Mouse (Mus musculus): ENCODE results near the gene Aldh3b2. TPM values are rescaled to one million over a fixed set of nuclear protein-coding genes. Genes with fewer than 3 reads are reported as not detected.

The Aldh3b2 gene
- polyA plus RNA-seq, 1 experiment: 0.11 TPM

DNA sequence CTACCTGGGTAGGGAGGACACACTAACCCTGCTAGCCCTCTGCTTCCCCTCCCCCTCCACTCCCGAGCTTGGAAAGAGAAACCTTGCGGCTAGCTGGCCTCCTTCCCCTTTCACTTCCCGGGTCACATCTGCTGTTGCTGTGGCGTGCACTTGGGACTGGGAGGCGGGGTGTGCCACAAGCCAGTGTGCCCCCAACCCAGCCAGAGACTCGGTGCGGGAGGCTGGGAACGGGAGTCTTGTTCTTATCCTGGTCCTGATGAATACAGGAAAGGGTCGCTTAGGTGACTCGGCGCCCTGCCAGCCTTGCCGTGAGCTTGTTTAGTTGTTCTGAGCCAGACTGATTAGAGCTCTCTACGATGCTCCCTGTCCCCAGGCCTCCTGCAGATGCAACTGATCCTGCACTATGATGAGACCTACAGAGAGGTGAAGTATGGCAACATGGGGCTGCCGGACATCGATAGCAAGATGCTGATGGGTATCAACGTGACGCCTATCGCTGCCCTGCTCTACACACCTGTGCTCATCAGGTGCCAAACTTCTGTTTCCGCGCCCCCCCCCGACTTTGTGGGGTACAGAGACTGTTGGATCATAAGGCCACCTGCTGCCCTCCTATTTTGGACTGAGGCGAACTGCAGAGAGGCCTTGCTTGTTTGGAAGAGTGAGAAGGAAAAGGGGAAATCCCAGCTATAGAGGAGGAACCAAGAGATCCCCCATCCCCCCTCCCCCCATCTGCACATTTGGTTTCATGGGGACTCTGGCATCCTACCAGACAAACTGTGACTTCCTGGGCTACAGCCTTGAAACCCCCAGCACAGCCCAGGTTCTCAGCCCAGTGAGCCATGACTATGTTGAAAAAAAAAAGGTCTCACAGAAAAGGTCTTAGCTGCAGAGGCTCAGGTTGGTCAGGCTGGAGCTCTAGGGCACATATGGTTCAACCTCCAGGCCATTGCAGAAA, 36.0 kb upstream of the Aldh3b2 start:
- Histone ChIP-seq H3K36me3 (ENCODE audit: control insufficient read depth, insufficient read depth) (no peaks in the 10 kb centered on the region), H3ac (ENCODE audit: control insufficient read depth, insufficient read length) (no peak overlapping the region), H3K27me3 (ENCODE audit: control insufficient read depth, insufficient read depth, insufficient read length) (no peaks in the 10 kb centered on the region), H3K79me2 (ENCODE audit: control insufficient read depth, insufficient read depth) (no peaks in the 10 kb centered on the region), H3K4me3 (peak overlapping the region; percentile 12), H3K4me2 (ENCODE audit: low read depth) (peak overlapping the region; percentile 69)
- TF ChIP-seq MYOG (IDR thresholded peaks at IDR 0.05; ENCODE audit: control insufficient read depth in 1 of 3, insufficient read depth in 1 of 3, insufficient read length in 2 of 3, low read depth in 2 of 3) (peak in 1 of 3 experiments; percentile 26), CEBPB (IDR thresholded peaks at IDR 0.05; ENCODE audit: insufficient read depth, poor library complexity, severe bottlenecking) (no peak), POLR2A (IDR thresholded peaks at IDR 0.05; ENCODE audit: insufficient read length, low read depth) (no peak), MYOD1 (IDR thresholded peaks at IDR 0.05; ENCODE audit: control insufficient read depth in 1 of 3, insufficient read length in 2 of 3, low read depth in 2 of 3) (peak in 1 of 3 experiments; percentile 6), USF1 (IDR thresholded peaks at IDR 0.05; ENCODE audit: low read depth) (no peak)

DNA sequence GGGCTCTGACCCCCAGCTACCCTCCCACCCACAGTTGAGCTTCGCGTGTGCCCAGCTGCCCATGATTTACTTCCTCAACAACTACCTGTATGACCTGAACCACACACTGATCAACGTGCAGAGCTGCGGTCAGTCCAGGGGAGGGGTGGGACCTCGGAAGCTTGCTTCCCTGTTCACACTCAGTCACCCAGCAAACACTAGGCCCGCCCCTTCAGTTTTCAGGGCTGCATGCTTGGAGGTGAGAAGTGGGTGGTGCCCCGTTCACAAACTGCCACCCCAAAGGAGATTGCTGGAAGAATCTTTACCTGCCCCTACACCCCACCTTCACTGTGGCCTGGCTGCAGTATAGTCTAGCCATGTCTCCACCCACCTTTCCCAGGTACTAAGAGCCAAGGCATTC, 29.8 kb upstream of the Aldh3b2 start:
- no peak overlapping the region for H3K4me2 ChIP-seq (ENCODE audit: low read depth)
- TF ChIP-seq E2F4 (IDR thresholded peaks at IDR 0.05; ENCODE audit: insufficient read depth) (no peak), USF1 (IDR thresholded peaks at IDR 0.05; ENCODE audit: low read depth) (no peak), TCF12 (IDR thresholded peaks at IDR 0.05; ENCODE audit: insufficient read depth, poor library complexity, severe bottlenecking) (no peak), POLR2AphosphoS2 (IDR thresholded peaks at IDR 0.05; ENCODE audit: insufficient read length, low read depth) (no peak)
- H3K36me3 ChIP-seq (ENCODE audit: control insufficient read depth, insufficient read depth): no peaks in the 10 kb centered on the region
- H3K79me2 ChIP-seq (ENCODE audit: control insufficient read depth, insufficient read depth): no peaks in the 10 kb centered on the region
- no peak overlapping the region for H3ac ChIP-seq (ENCODE audit: control insufficient read depth, insufficient read length)
- H3K4me3 ChIP-seq: no peak overlapping the region
- H3K27me3 ChIP-seq (ENCODE audit: control insufficient read depth, insufficient read depth, insufficient read length): no peaks in the 10 kb centered on the region

DNA sequence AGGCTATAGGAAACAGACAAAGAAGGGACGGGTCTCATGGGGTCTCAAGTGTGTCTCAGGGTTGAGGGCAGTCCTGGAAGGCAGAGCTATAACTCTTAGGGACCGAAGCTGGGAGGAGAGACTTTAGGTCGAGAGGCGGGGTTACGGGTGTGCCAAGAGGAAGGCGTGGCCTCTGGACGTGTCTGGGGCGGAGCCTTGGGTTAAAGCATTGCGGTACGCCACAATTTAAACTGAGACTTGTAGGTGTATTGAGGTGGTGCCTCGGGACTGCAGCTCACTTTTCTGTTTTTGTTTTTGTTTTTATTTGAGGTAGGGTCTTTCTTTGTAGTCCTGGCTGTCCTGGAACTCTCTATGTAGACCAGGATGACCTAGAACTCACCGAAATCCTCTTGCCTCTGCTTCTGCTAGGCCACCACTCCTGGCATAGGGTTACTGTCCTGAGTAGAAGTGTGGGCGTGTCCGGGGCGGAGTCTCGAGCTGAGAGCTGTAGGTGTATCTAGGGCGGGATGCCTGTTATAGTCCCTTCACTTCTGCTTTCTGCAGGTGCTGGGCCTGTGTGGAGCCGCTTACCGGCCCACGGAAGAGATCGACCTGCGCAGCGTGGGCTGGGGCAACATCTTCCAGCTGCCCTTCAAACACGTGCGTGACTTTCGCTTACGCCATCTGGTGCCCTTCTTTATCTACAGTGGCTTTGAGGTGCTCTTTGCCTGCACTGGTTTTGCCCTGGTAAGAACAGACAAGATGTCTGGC, 29.0 kb upstream of the Aldh3b2 start:
- H3K4me2 ChIP-seq (ENCODE audit: low read depth): no peak overlapping the region
- H3K27me3 ChIP-seq (ENCODE audit: control insufficient read depth, insufficient read depth, insufficient read length): no peaks in the 10 kb centered on the region
- H3K36me3 ChIP-seq (ENCODE audit: control insufficient read depth, insufficient read depth): no peaks in the 10 kb centered on the region
- no peaks in the 10 kb centered on the region for H3K79me2 ChIP-seq (ENCODE audit: control insufficient read depth, insufficient read depth)
- TF ChIP-seq USF1 (IDR thresholded peaks at IDR 0.05; ENCODE audit: low read depth) (no peak), TCF3 (IDR thresholded peaks at IDR 0.05; ENCODE audit: insufficient read length, low read depth) (no peak), TCF12 (IDR thresholded peaks at IDR 0.05; ENCODE audit: insufficient read depth, poor library complexity, severe bottlenecking) (no peak), MYOG (IDR thresholded peaks at IDR 0.05; ENCODE audit: control insufficient read depth in 1 of 3, insufficient read depth in 1 of 3, insufficient read length in 2 of 3, low read depth in 2 of 3) (no peak)
- no peak overlapping the region for H3K4me3 ChIP-seq
- H3ac ChIP-seq (ENCODE audit: control insufficient read depth, insufficient read length): no peak overlapping the region

DNA sequence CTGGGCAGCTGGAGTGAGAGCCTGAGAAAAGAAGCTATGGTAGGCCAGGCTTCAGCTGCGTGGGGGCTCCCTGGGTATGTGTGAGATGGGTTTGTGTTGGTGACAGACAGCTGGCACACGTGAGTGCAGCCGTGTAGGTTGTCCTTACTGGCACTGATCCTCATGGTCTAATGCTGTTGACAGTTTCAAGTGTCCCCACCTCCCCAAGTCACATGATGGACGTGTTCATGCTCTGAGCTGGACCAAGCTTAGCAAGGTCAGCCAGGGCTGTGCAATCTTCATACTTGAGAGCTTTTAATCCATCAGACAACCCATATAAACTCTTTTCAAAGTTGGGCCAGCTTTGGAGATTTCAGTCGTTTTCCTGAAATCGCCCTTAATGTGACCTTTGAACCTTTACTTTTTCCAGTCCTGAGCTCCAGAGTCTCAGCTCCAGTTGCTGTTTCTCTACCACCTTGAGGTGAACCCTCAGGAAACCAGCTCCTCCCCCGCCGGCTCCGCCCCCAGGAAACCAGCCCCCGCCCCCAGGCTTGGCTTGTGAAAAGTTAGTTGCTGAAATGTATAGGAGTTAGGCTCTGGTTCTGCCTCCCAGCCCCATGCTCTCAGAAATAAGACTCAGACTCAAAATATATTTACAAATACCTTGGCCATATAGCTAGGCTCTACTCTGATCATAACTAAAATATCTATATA, 26.1 kb upstream of the Aldh3b2 start:
- H3K4me3 ChIP-seq: no peak overlapping the region
- no peaks in the 10 kb centered on the region for H3K79me2 ChIP-seq (ENCODE audit: control insufficient read depth, insufficient read depth)
- H3K4me2 ChIP-seq (ENCODE audit: low read depth): no peak overlapping the region
- no peaks in the 10 kb centered on the region for H3K27me3 ChIP-seq (ENCODE audit: control insufficient read depth, insufficient read depth, insufficient read length)
- TF ChIP-seq E2F4 (IDR thresholded peaks at IDR 0.05; ENCODE audit: insufficient read depth) (no peak), REST (IDR thresholded peaks at IDR 0.05; ENCODE audit: insufficient read depth, insufficient read length) (no peak), MYOG (IDR thresholded peaks at IDR 0.05; ENCODE audit: control insufficient read depth in 1 of 3, insufficient read depth in 1 of 3, insufficient read length in 2 of 3, low read depth in 2 of 3) (no peak), TCF3 (IDR thresholded peaks at IDR 0.05; ENCODE audit: insufficient read length, low read depth) (no peak), CEBPB (IDR thresholded peaks at IDR 0.05; ENCODE audit: insufficient read depth, poor library complexity, severe bottlenecking) (no peak), SRF (IDR thresholded peaks at IDR 0.05; ENCODE audit: control insufficient read depth, insufficient read length, low read depth) (no peak), TCF12 (IDR thresholded peaks at IDR 0.05; ENCODE audit: insufficient read depth, poor library complexity, severe bottlenecking) (no peak), POLR2A (IDR thresholded peaks at IDR 0.05; ENCODE audit: insufficient read length, low read depth) (no peak)
- no peaks in the 10 kb centered on the region for H3K36me3 ChIP-seq (ENCODE audit: control insufficient read depth, insufficient read depth)
- no peak overlapping the region for H3ac ChIP-seq (ENCODE audit: control insufficient read depth, insufficient read length)

DNA sequence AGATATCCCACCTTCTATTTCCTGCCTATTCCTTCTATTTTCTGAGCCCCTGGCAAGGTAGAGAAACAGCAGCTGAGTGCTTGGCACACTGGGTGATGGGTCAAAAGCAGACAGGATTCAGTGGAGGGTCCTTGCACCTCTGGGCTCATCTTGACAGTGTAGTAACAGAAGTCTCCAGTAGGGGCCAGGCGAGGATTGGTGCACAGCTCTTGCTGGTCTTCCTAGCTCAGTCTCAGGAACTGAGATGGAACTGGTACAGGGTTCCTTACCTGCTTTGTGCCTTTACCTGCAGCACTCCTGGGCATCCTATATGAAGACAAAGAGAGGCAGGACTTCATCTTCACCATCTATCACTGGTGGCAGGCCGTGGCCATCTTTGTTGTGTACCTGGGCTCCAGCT, 25.4 kb upstream of the Aldh3b2 start:
- Histone ChIP-seq H3K4me3 (no peak overlapping the region), H3K27me3 (ENCODE audit: control insufficient read depth, insufficient read depth, insufficient read length) (no peaks in the 10 kb centered on the region), H3K36me3 (ENCODE audit: control insufficient read depth, insufficient read depth) (no peaks in the 10 kb centered on the region), H3ac (ENCODE audit: control insufficient read depth, insufficient read length) (no peak overlapping the region), H3K79me2 (ENCODE audit: control insufficient read depth, insufficient read depth) (no peaks in the 10 kb centered on the region), H3K4me2 (ENCODE audit: low read depth) (no peak overlapping the region)
- no peak for TF ChIP-seq MAX (IDR thresholded peaks at IDR 0.05; ENCODE audit: low read depth)
- TF ChIP-seq REST (IDR thresholded peaks at IDR 0.05; ENCODE audit: insufficient read depth, insufficient read length): no peak
- no peak for TF ChIP-seq SRF (IDR thresholded peaks at IDR 0.05; ENCODE audit: control insufficient read depth, insufficient read length, low read depth)
- no peak for TF ChIP-seq POLR2AphosphoS2 (IDR thresholded peaks at IDR 0.05; ENCODE audit: insufficient read length, low read depth)
- no peak for TF ChIP-seq MYOD1 (IDR thresholded peaks at IDR 0.05; ENCODE audit: control insufficient read depth in 1 of 3, insufficient read length in 2 of 3, low read depth in 2 of 3)
- no peak for TF ChIP-seq TCF12 (IDR thresholded peaks at IDR 0.05; ENCODE audit: insufficient read depth, poor library complexity, severe bottlenecking)
- TF ChIP-seq MYOG (IDR thresholded peaks at IDR 0.05; ENCODE audit: control insufficient read depth in 1 of 3, insufficient read depth in 1 of 3, insufficient read length in 2 of 3, low read depth in 2 of 3): no peak
- no peak for TF ChIP-seq CEBPB (IDR thresholded peaks at IDR 0.05; ENCODE audit: insufficient read depth, poor library complexity, severe bottlenecking)
- no peak for TF ChIP-seq POLR2A (IDR thresholded peaks at IDR 0.05; ENCODE audit: insufficient read length, low read depth)
- no peak for TF ChIP-seq TCF3 (IDR thresholded peaks at IDR 0.05; ENCODE audit: insufficient read length, low read depth)
- TF ChIP-seq USF1 (IDR thresholded peaks at IDR 0.05; ENCODE audit: low read depth): no peak
- no peak for TF ChIP-seq E2F4 (IDR thresholded peaks at IDR 0.05; ENCODE audit: insufficient read depth)

Measured in myocyte (in vitro differentiated cells).